Mouse (Mus musculus): ENCODE data around the gene Dapp1.

Gene Dapp1

GRCm38 (mm10) chr3:137981382-137981750 lies at the start of gene Dapp1:
TSS of gene Dapp1 (minus strand) at chr3:137981545.
- DNase-seq (ENCODE audit: low spot score in 2 of 2) = peak; percentile 76 to 85

DNA sequence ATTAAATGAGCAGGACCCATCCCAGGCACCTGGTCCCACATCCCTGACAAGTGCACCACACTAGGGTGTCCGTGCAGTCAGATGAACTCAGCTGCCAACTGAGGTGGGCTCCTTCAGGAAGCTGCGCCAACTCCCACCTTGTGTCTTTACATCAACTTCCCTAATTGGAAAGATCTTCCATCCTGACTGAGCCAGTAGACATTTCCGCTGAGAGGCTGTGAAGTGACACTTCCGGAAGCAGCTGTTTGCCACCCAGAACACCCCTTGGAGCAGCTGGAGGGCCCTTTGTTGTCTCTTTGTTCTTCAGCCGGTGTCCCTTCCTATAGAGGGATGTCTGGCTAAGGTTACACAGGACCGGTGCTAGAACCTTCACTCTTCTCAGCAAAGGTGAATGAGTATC lies 49.2 kb upstream of the Dapp1 start:
- no peak for DNase-seq (ENCODE audit: low spot score in 2 of 2)

DNA sequence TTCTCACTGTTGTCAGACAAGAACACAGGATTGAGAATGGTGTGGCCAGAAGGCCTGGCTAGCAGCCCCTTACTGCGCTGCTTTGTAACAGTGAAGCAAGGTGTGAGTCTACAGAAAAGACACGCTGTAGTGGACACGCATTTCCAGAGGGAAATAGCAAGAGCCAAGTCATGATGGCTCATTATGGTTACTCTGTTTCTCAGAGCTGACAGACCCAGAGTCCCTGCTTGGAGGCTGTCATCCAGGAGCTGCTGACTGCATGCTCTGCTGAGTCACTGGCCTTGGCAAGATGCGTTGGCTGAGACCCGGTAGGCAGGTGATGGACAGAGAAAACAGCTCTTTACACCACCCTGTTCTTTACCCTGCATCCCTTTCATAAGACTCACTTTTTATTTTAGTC lies 48.0 kb upstream of the Dapp1 start:
- no peak for DNase-seq (ENCODE audit: low spot score in 2 of 2)

GRCm38 (mm10) chr3:138027575-138028362 lies 46.4 kb upstream of the Dapp1 start:
- DNase-seq (ENCODE audit: low spot score in 2 of 2) = no peak

DNA sequence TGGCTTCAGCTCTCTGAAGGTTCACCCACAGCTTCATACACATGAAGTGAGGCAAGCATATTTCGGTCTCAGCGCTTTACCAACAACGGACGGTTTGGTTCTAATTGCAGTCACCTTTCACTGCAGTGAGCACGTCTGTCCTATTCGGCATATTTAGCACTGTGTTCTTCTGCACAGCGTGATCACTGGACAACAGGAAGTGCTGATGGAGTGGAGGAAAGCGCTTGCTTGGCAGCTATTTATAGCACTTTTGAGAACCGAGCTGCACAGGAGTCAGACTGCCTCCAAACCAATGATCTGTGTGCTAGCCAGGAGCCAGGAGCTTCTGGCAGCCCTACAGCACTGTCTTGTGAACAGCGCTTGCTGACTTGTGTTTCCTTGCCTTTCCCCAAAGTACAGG lies 44.9 kb upstream of the Dapp1 start:
- DNase-seq (ENCODE audit: low spot score in 2 of 2) = no peak

DNA sequence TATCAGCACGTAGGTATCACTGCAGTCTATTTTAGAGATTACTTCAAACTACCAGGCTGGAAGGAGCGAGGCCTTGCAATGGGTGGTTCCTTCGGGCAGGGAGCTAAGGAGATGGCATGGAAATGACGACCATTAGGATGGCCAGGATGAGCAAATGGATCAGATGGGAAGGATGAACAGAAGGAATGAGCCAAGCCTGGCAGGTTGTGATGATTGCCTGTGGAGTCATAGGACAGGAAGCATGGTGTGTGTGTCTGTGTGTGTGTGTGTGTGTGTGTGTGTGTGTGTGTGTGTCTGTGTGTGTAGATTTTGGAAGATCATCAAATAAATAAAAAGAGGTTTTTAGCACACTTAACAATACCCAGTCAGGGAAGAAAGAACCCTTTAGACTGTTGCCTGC lies 41.3 kb upstream of the Dapp1 start:
- no peak for DNase-seq (ENCODE audit: low spot score in 2 of 2)

DNA sequence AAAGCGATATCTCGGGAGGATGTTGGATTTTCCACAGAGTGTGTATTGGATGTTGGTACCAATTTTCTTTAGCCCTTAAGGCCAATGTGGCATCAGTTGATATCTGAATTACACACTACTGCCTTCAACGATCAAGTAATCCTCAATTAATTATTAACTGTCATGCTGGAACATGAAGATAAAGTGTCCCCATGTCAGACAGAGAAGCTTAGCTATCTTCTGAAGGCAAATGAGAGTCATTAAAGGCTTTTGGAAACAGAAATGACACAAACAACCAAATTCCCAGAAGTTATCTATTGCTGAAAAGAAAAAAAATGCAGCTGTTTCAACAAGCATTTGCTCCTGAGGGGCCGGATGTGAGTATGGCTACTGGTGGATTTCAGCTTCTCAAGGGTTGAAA lies 40.7 kb upstream of the Dapp1 start:
- no peak for DNase-seq (ENCODE audit: low spot score in 2 of 2)

GRCm38 (mm10) chr3:138016810-138017209 lies 35.5 kb upstream of the Dapp1 start:
- DNase-seq (ENCODE audit: low spot score in 2 of 2) = no peak

- no peak for DNase-seq (ENCODE audit: low spot score in 2 of 2)
Measured at GRCm38 (mm10) chr3:138014725-138015124, 33.4 kb upstream of the Dapp1 start.

GRCm38 (mm10) chr3:138012351-138012750 lies 31.0 kb upstream of the Dapp1 start:
- no peak for DNase-seq (ENCODE audit: low spot score in 2 of 2)

- no peak for DNase-seq (ENCODE audit: low spot score in 2 of 2)
Measured at GRCm38 (mm10) chr3:138008152-138008551, 26.8 kb upstream of the Dapp1 start.

- DNase-seq (ENCODE audit: low spot score in 2 of 2) = no peak
Measured at GRCm38 (mm10) chr3:138006896-138007295, 25.6 kb upstream of the Dapp1 start.

DNA sequence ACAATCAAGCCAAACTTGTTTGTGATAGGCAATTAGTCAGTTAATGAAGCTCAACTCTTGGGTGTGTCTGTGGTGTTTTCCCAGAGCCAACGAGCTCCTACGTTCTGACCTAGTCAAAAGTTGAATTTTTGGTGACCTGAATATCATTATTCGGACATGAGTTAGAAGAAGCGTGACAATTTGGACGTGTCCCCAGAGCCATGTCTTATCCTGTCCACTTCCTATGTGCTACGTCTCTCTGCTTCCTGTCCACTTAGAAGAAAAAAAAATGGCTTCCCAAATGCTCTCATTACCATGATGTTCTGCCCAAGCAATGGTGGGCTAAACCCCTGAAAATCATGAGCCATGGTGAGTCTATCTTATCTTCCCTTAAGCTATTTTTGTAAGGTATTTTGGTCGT lies 21.9 kb upstream of the Dapp1 start:
- no peak for DNase-seq (ENCODE audit: low spot score in 2 of 2)

- DNase-seq (ENCODE audit: low spot score in 2 of 2) = no peak
Measured at GRCm38 (mm10) chr3:138002545-138002944, 21.2 kb upstream of the Dapp1 start.

DNA sequence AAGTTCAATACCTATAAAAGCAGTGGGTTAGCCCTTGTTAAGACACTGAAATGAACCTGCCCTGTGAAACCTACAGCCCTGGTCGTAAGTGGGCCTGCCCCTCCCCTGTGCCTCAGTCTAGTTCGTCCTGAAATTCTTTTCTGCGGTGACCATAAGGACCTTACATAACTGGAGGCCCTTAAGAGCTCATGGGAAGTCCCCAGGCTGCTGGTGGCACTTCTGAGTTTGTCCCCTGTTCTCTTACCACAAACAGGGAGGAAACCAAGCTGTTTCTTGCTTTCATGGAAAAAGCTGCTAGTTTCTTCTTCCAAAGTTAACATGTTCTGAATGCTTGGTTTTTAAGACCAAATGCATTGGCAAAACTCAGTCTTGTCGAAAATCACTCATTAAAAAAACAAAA lies 20.5 kb upstream of the Dapp1 start:
- DNase-seq (ENCODE audit: low spot score in 2 of 2) = no peak

- no peak for DNase-seq (ENCODE audit: low spot score in 2 of 2)
Measured at GRCm38 (mm10) chr3:138000724-138001069, 19.4 kb upstream of the Dapp1 start.

DNA sequence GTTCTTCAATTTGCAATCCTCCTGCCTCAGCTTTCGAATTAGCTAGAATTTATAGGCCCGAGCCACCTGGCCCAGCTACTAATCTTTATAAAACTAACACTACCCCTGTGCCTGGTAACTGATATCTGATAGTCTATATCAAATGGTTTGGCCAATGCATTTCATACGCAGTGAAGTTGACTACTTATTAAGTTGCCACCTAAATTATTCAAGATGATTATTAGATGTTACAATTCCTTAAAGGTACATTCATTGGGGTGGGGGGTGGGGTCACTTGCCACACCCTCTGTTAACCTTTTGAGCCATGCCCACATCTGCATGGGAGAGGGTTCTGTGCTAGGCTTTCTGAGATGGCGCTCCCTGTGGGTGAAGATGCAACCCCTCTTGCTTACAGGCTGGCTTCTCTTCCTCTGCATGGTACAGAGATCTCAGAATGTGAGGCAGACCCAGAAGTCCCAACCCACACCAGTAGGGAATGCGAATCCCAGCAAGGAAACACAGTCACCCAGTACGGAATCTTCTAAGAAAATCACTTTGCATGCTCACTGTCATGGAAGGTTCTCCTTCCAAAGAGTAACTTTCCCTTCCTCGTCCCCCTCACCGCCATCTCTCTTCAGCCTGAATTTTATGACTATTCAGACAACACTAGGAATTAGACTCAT lies 18.8 kb upstream of the Dapp1 start:
- no peak for DNase-seq (ENCODE audit: low spot score in 2 of 2)

GRCm38 (mm10) chr3:137999224-137999790 lies 18.0 kb upstream of the Dapp1 start:
- no peak for DNase-seq (ENCODE audit: low spot score in 2 of 2)

GRCm38 (mm10) chr3:137998491-137999223 lies 17.3 kb upstream of the Dapp1 start:
- DNase-seq (ENCODE audit: low spot score in 2 of 2) = no peak

- no peak for DNase-seq (ENCODE audit: low spot score in 2 of 2)
Measured at GRCm38 (mm10) chr3:137995486-137995885, 14.1 kb upstream of the Dapp1 start.

DNA sequence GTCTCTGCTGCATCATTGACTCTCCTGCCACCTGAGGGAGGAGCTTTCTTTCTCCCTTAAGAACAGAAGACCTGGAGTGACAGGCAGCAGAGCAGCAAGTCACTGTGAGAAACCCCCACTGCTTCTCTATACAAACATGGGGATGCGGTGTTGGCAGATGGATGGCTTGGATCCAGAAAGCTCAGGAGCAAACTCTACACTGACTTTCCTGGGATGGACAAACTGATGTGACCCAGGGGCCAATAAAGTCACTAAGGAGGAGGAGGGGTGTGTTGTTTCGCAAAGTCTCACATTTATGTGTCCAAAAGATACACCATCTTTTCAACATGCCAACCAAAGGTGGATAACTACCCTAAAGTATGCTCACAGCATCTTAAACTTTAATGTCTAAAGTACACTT lies 12.9 kb upstream of the Dapp1 start:
- no peak for DNase-seq (ENCODE audit: low spot score in 2 of 2)

DNA sequence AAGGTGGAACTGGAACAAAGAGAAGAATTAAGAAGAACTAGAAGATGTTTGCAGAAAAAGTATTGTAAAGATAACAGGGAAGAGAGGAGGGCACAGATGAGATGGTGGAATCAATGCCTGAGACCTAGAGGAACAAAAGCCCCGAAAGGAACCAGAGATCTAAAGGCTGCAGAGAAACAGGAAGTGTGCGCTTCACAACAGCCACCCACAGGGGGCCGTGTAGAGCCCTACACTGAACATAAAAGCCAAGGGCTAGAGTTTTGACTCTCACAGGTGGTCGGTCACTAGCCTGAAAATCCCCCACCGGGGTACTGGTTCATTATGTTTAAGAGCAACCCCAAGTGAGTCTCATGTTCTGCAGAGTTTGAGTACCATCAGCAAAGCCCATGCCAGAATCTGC lies 11.0 kb upstream of the Dapp1 start:
- DNase-seq (ENCODE audit: low spot score in 2 of 2) = peak in 1 of 2 experiments; percentile 26

DNA sequence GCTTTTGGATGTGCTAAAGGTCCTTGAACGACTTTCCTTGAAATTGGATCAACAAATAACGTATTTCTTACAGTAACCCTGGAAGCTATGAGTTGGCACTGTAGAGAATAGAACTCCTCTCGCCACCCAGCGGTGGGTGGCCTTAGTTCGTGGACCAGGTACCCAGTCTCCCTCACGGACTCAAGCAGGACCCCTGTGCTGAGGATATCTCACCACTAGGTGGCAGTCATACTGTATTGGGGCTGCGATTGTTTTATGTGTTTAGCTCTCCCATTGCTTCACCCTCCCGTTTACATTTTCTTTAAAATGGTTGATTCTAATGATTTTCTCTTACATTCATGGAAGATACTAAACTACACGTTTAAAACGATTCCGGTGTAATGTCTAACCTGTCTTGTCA lies 9.8 kb upstream of the Dapp1 start:
- peak; percentile 80 to 89 for DNase-seq (ENCODE audit: low spot score in 2 of 2)
